Mouse (Mus musculus): ENCODE results near the gene Hoxc8. TPM values are rescaled to one million over a fixed set of nuclear protein-coding genes. Genes with fewer than 3 reads are reported as not detected.

Gene Hoxc8
- total and polyA plus RNA-seq, 3 experiments = 13.4 to 40.1 (median 30.6) TPM

- DNase-seq = peak; percentile 66
Observed at GRCm38 (mm10) chr15:103034043-103034806, 43.8 kb downstream of the Hoxc8 start.

GRCm38 (mm10) chr15:103034807-103035547 lies 44.6 kb downstream of the Hoxc8 start:
- peak; percentile 53 for DNase-seq

- DNase-seq = no peak
Observed at GRCm38 (mm10) chr15:103035548-103035881, 45.1 kb downstream of the Hoxc8 start.

GRCm38 (mm10) chr15:103037579-103037978 lies 47.2 kb downstream of the Hoxc8 start:
- no peak for DNase-seq

- no peak for DNase-seq
Observed at GRCm38 (mm10) chr15:103038701-103039480, 48.5 kb downstream of the Hoxc8 start.

GRCm38 (mm10) chr15:103039609-103040008 lies 49.2 kb downstream of the Hoxc8 start:
- no peak for DNase-seq

- DNase-seq = no peak
Observed at GRCm38 (mm10) chr15:103040601-103041000, 50.2 kb downstream of the Hoxc8 start.

- DNase-seq = no peak
Observed at GRCm38 (mm10) chr15:103041613-103042012, 51.2 kb downstream of the Hoxc8 start.

- DNase-seq = no peak
Observed at GRCm38 (mm10) chr15:103042209-103042608, 51.8 kb downstream of the Hoxc8 start.

Small RNAs within 50 kb of the gene (microRNA-seq; reads per million reads assigned to microRNA genes)
- 191 to 242 reads per million in 2 experiments for gene Mir196a-2
- 2,152 to 3,226 reads per million in 2 experiments for gene Mir615

Other genes with a start within 250 kb of the Hoxc8 start
- gene Hoxc13, start 69.5 kb upstream of the Hoxc8 start, total RNA-seq (2021) = not detected
- not detected in 2 replicates for gene Hoxc13, start 69.5 kb upstream of the Hoxc8 start, polyA plus RNA-seq (2012; rRNA removed)
- not detected for gene Hoxc12, start 53.9 kb upstream of the Hoxc8 start, total RNA-seq (2021)
- gene Hoxc12, start 53.9 kb upstream of the Hoxc8 start, polyA plus RNA-seq (2012; rRNA removed) = not detected in 2 replicates
- not detected for gene Hoxc11, start 36.2 kb upstream of the Hoxc8 start, total RNA-seq (2021)
- gene Hoxc11, start 36.2 kb upstream of the Hoxc8 start, polyA plus RNA-seq (2012; rRNA removed) = not detected in 2 replicates
- under 1 TPM; 0.31 to 0.43 TPM for gene Hoxc10, start 23.8 kb upstream of the Hoxc8 start, total RNA-seq (2021)
- gene Hoxc10, start 23.8 kb upstream of the Hoxc8 start, polyA plus RNA-seq (2012; rRNA removed) = 0.10 TPM in 1 of 2 replicates, not detected in the other
- gene Hoxc5, start 23.2 kb upstream of the Hoxc8 start, total RNA-seq (2021) = 10 to 100 TPM in 1 of 2 experiments, 1 to 10 TPM in 1; 6.7 to 10.3 TPM
- 7.0 and 7.5 TPM in 2 replicates for gene Hoxc5, start 23.2 kb upstream of the Hoxc8 start, polyA plus RNA-seq (2012; rRNA removed)
- 1 to 10 TPM in 1 of 2 experiments, under 1 TPM in 1; 0.49 to 1.8 TPM for gene Hoxc9, start 14.2 kb upstream of the Hoxc8 start, total RNA-seq (2021)
- gene Hoxc9, start 14.2 kb upstream of the Hoxc8 start, polyA plus RNA-seq (2012; rRNA removed) = 3.7 and 6.7 TPM in 2 replicates
- gene Hoxc6, start 7.7 kb downstream of the Hoxc8 start, total RNA-seq (2021) = 10 to 100 TPM; 52.2 to 60.3 TPM
- gene Hoxc6, start 7.7 kb downstream of the Hoxc8 start, polyA plus RNA-seq (2012; rRNA removed) = 41.6 and 58.1 TPM in 2 replicates
- 10 to 100 TPM in 1 of 2 experiments, 1 to 10 TPM in 1; 5.1 to 12.4 TPM for gene Hoxc4, start 28.3 kb downstream of the Hoxc8 start, total RNA-seq (2021)
- 8.8 and 9.6 TPM in 2 replicates for gene Hoxc4, start 28.3 kb downstream of the Hoxc8 start, polyA plus RNA-seq (2012; rRNA removed)
- gene Smug1, start 176.5 kb downstream of the Hoxc8 start, total RNA-seq (2021) = 10 to 100 TPM; 11.0 to 16.7 TPM
- 16.6 and 17.1 TPM in 2 replicates for gene Smug1, start 176.5 kb downstream of the Hoxc8 start, polyA plus RNA-seq (2012; rRNA removed)
- gene Cbx5, start 249.2 kb downstream of the Hoxc8 start, total RNA-seq (2021) = 10 to 100 TPM; 76.3 to 80.2 TPM
- 4.4 and 4.7 TPM in 2 replicates for gene Cbx5, start 249.2 kb downstream of the Hoxc8 start, polyA plus RNA-seq (2012; rRNA removed)
- 100 to 1,000 TPM; 140 to 208 TPM for gene Hnrnpa1, start 249.8 kb downstream of the Hoxc8 start, total RNA-seq (2021)
- 8.1 TPM in 2 replicates for gene Hnrnpa1, start 249.8 kb downstream of the Hoxc8 start, polyA plus RNA-seq (2012; rRNA removed)

Data from adrenal gland, adult 2 months (tissue).